Mouse (Mus musculus) small intestine, adult 10 weeks (tissue): ENCODE data around the gene Muc5ac. TPM values are rescaled to one million over a fixed set of nuclear protein-coding genes. Genes with fewer than 3 reads are reported as not detected.

ENCODE experiments used
- polyA plus RNA-seq: library from polyadenylated mRNA; stranded (reverse); fragments of 350-450 nt; fragmentation: Illumina TruSeq; extraction: RNeasy Lipid Tissue Mini Kit (QIAGEN cat#74804); gene quantifications from one replicate; pipeline ENCODE4 v1.2.3, GENCODE M21; 2014; ENCODE audit warnings: low replicate concordance

Gene Muc5ac
- not detected for polyA plus RNA-seq

DNA sequence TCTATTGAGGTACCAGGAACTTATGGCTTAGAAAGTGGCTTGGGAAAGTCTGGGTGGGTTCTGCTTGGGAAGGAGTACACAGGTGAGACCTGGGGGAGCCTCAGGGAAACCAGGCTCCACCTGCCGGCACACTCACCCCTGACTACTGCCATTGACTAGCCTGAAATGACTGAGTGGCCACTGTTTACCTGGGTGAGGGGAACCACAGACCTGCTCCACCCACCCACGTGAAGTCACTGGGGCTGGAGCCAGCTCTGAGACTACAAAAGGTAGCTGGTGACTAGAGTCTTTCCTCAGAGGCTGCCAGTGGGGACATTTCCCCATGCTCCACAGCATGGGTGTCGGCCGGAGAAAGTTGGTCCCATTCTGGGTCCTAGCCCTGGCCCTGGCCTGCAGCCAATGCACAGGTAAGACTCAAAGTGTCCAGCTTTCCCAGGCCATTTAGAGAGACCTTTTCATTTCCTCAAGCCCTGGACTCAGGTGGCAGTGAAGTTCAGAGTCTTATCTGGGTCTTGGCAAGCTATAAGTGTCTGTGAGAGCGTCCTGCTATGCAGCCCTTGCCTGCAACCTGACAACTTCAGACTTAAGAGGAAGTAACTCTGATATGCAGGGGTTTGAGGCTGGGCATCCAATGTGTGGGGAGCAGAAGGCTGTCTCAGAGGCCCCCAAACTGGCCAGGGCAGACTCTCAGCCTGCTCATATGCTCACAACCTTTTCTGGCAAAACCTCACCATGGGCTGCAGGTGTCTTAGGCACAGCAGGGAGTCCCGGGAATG lies at the start of gene Muc5ac:
Muc5ac (plus strand) TSS at position 296 of the 776 bp plus-strand sequence.

DNA sequence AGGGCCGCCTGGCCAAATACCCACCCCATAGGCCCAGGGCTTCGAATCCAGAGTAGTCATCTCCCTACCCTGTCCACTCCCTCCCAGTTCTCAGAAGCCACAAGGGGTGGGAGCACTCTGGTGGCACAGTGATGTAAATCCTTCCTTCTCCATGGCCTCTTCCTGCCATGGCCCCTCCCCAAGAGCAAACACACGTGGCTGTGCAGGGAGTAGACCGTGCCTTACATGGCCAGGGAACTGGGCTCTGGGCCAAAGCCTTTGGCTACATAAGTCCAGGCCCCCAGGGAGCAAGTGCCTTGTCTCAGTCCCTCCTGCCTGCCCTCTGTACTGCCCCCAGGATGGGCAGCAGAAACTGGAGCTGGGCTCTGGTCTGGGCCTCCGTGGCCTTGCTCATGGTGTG lies 50.0 kb downstream of the Muc5ac start, which contains the start of gene Muc5b:
Muc5b (plus strand) TSS at position 292 of the 400 bp plus-strand sequence.

Other genes with a start within 250 kb of the Muc5ac start
- gene Chid1, start 249.1 kb upstream of the Muc5ac start, polyA plus RNA-seq: 2.9 TPM
- gene Ap2a2, start 226.8 kb upstream of the Muc5ac start, polyA plus RNA-seq: 96.9 TPM
- gene Muc6, start 133.7 kb upstream of the Muc5ac start, polyA plus RNA-seq: not detected
- 507 TPM for gene Muc2, start 98.6 kb upstream of the Muc5ac start, polyA plus RNA-seq
- not detected for gene Muc5b, start 50.1 kb downstream of the Muc5ac start, polyA plus RNA-seq
- gene Tollip, start 129.5 kb downstream of the Muc5ac start, polyA plus RNA-seq: 41.7 TPM
- gene Brsk2, start 160.8 kb downstream of the Muc5ac start, polyA plus RNA-seq: 0.19 TPM